Mouse (Mus musculus) limb, embryonic 10.5 days (tissue): ENCODE data around the gene Zfp575. TPM values are rescaled to one million over a fixed set of nuclear protein-coding genes. Genes with fewer than 3 reads are reported as not detected.

ENCODE experiments used
- DNase-seq: peaks from one replicate; pipeline ENCODE4 v3.0.0-alpha.2; 2017; ENCODE audit warnings: low spot score
- H3K27ac ChIP-seq: fragments of 300-500 bp; sonication (generic); 2 replicates; pipeline ENCODE4 v1.5.1; 2016; ENCODE audit warnings: mild to moderate bottlenecking
- H3K27me3 ChIP-seq: fragments of 300-500 bp; sonication (generic); 2 replicates; pipeline ENCODE4 v1.6.1; 2016; ENCODE audit warnings: low read depth, mild to moderate bottlenecking; ENCODE audit not compliant: poor library complexity, severe bottlenecking
- H3K36me3 ChIP-seq: fragments of 300-500 bp; sonication (generic); 2 replicates; pipeline ENCODE4 v1.6.1; 2016; ENCODE audit warnings: mild to moderate bottlenecking, moderate library complexity
- H3K4me1 ChIP-seq: fragments of 300-500 bp; sonication (generic); 2 replicates; pipeline ENCODE4 v1.6.1; 2016
- H3K4me3 ChIP-seq: fragments of 300-500 bp; sonication (generic); 2 replicates; pipeline ENCODE4 v1.5.1; 2016; ENCODE audit warnings: mild to moderate bottlenecking, moderate library complexity
- H3K9me3 ChIP-seq: fragments of 300-500 bp; sonication (generic); replicated peaks from 2 replicates; pipeline ENCODE4 v1.6.1; 2016; ENCODE audit warnings: mild to moderate bottlenecking
- WGBS: fragments of 180-500 bp; shearing (Covaris S2); methylation state at CpG from one replicate; pipeline ENCODE4 v1.1.7; 2016; 5-methylcytosine and 5-hydroxymethylcytosine counted together
- polyA plus RNA-seq: library from polyadenylated mRNA; unstranded; fragments of >200 nt; fragmentation: Nextera tagmentation; extraction: Ambion mirVana; gene quantifications from 2 replicates; pipeline ENCODE4 v1.2.1, GENCODE M21; 2016

Gene Zfp575
- polyA plus RNA-seq, 1 experiment from 2014 or later, result 2.6 TPM

- Histone ChIP-seq H3K27me3 (no peaks in the 10 kb centered on the region), H3K27ac (no peak overlapping the region), H3K4me3 (no peak overlapping the region), H3K4me1 (peaks cover 3% of the 10 kb centered on the region; the same call in 1 of the 2 replicates), H3K36me3 (peaks cover 77% of the 10 kb centered on the region), H3K9me3 (no peaks in the 10 kb centered on the region)
- DNase-seq, result no peak
- whole genome bisulfite sequencing, result 86% methylated on average over 4 of the region's 4 CpGs
These were observed 16.4 kb downstream of the Zfp575 start for GRCm38 (mm10) chr7:24571071-24571470.

- peaks cover 95% of the 10 kb centered on the region for H3K36me3 ChIP-seq
- WGBS, result 94% methylated on average over 4 of the region's 4 CpGs
- H3K9me3 ChIP-seq, result no peaks in the 10 kb centered on the region
- H3K27me3 ChIP-seq, result no peaks in the 10 kb centered on the region
- no peak for DNase-seq
- no peak overlapping the region for H3K4me3 ChIP-seq
- no peak overlapping the region for H3K27ac ChIP-seq
- H3K4me1 ChIP-seq, result peaks cover 2% of the 10 kb centered on the region; the same call in 1 of the 2 replicates
These were observed 18.9 kb downstream of the Zfp575 start for GRCm38 (mm10) chr7:24568512-24568911.

GRCm38 (mm10) chr7:24566206-24566605 lies 21.2 kb downstream of the Zfp575 start:
- no peak for DNase-seq
- no peaks in the 10 kb centered on the region for H3K9me3 ChIP-seq
- H3K27me3 ChIP-seq, result no peaks in the 10 kb centered on the region
- H3K4me1 ChIP-seq, result no peaks in the 10 kb centered on the region
- WGBS, result 93% methylated on average over 9 of the region's 9 CpGs
- peaks cover 95% of the 10 kb centered on the region for H3K36me3 ChIP-seq
- H3K27ac ChIP-seq, result no peak overlapping the region
- no peak overlapping the region for H3K4me3 ChIP-seq

- Histone ChIP-seq H3K27ac (no peak overlapping the region), H3K36me3 (peaks cover 95% of the 10 kb centered on the region), H3K4me1 (no peaks in the 10 kb centered on the region), H3K9me3 (no peaks in the 10 kb centered on the region), H3K4me3 (no peak overlapping the region), H3K27me3 (no peaks in the 10 kb centered on the region)
- DNase-seq, result no peak
- 93% methylated on average over 11 of the region's 11 CpGs for WGBS
These were observed 21.8 kb downstream of the Zfp575 start for GRCm38 (mm10) chr7:24565627-24566026.

GRCm38 (mm10) chr7:24564607-24565265 lies 22.7 kb downstream of the Zfp575 start:
- Histone ChIP-seq H3K27ac (no peak overlapping the region), H3K9me3 (no peaks in the 10 kb centered on the region), H3K27me3 (no peaks in the 10 kb centered on the region), H3K4me3 (no peak overlapping the region), H3K4me1 (no peaks in the 10 kb centered on the region), H3K36me3 (peaks cover 95% of the 10 kb centered on the region)
- 62% methylated on average over 6 of the region's 6 CpGs for WGBS
- DNase-seq, result peak; percentile 73

- Histone ChIP-seq H3K4me1 (no peaks in the 10 kb centered on the region), H3K27me3 (no peaks in the 10 kb centered on the region), H3K27ac (no peak overlapping the region), H3K9me3 (no peaks in the 10 kb centered on the region), H3K4me3 (no peak overlapping the region), H3K36me3 (peaks cover 97% of the 10 kb centered on the region)
- WGBS, result 91% methylated on average over 4 of the region's 4 CpGs
- no peak for DNase-seq
These were observed 23.6 kb downstream of the Zfp575 start for GRCm38 (mm10) chr7:24563837-24564206.

- 88% methylated on average over 8 of the region's 8 CpGs for WGBS
- no peak overlapping the region for H3K4me3 ChIP-seq
- H3K36me3 ChIP-seq, result peaks cover 97% of the 10 kb centered on the region
- no peaks in the 10 kb centered on the region for H3K4me1 ChIP-seq
- DNase-seq, result no peak
- H3K9me3 ChIP-seq, result no peaks in the 10 kb centered on the region
- H3K27ac ChIP-seq, result no peak overlapping the region
- no peaks in the 10 kb centered on the region for H3K27me3 ChIP-seq
These were observed 24.1 kb downstream of the Zfp575 start for GRCm38 (mm10) chr7:24563191-24563836.

GRCm38 (mm10) chr7:24561450-24561849 lies 26.0 kb downstream of the Zfp575 start:
- H3K27me3 ChIP-seq, result no peaks in the 10 kb centered on the region
- no peak overlapping the region for H3K27ac ChIP-seq

GRCm38 (mm10) chr7:24555786-24556185 lies 31.7 kb downstream of the Zfp575 start:
- Histone ChIP-seq H3K27me3 (no peaks in the 10 kb centered on the region), H3K27ac (no peak overlapping the region), H3K4me3 (no peak overlapping the region), H3K36me3 (peaks cover 94% of the 10 kb centered on the region), H3K4me1 (no peaks in the 10 kb centered on the region), H3K9me3 (no peaks in the 10 kb centered on the region)
- no peak for DNase-seq
- WGBS, result 95% methylated on average over 10 of the region's 10 CpGs

More at GRCm38 (mm10) chr7:24561450-24561849, 26.0 kb downstream of the Zfp575 start:
- DNase-seq, result no peak
- no peak overlapping the region for H3K4me3 ChIP-seq
- no peaks in the 10 kb centered on the region for H3K9me3 ChIP-seq
- WGBS, result 96% methylated on average over 4 of the region's 4 CpGs
- no peaks in the 10 kb centered on the region for H3K4me1 ChIP-seq
- H3K36me3 ChIP-seq, result peaks cover 92% of the 10 kb centered on the region

- H3K9me3 ChIP-seq, result no peaks in the 10 kb centered on the region
- H3K36me3 ChIP-seq, result peaks cover 91% of the 10 kb centered on the region
- 90% methylated on average over 12 of the region's 12 CpGs for WGBS
These were observed 35.3 kb downstream of the Zfp575 start for GRCm38 (mm10) chr7:24551985-24552759.

GRCm38 (mm10) chr7:24547534-24548036 lies 39.9 kb downstream of the Zfp575 start:
- peak overlapping the region; percentile 71 for H3K4me3 ChIP-seq
- WGBS, result 38% methylated on average over 13 of the region's 13 CpGs
- DNase-seq, result no peak
- H3K4me1 ChIP-seq, result peaks cover 18% of the 10 kb centered on the region
- H3K9me3 ChIP-seq, result no peaks in the 10 kb centered on the region
- H3K36me3 ChIP-seq, result peaks cover 49% of the 10 kb centered on the region
- H3K27me3 ChIP-seq, result no peaks in the 10 kb centered on the region
- peak overlapping the region; percentile 86 for H3K27ac ChIP-seq

More at GRCm38 (mm10) chr7:24551985-24552759, 35.3 kb downstream of the Zfp575 start:
- DNase-seq, result no peak
- Histone ChIP-seq H3K27ac (no peak overlapping the region), H3K4me3 (no peak overlapping the region), H3K4me1 (peaks cover 8% of the 10 kb centered on the region), H3K27me3 (no peaks in the 10 kb centered on the region)

GRCm38 (mm10) chr7:24546634-24547389 lies 40.6 kb downstream of the Zfp575 start:
- peak; percentile 100 for DNase-seq
- Histone ChIP-seq H3K36me3 (peaks cover 41% of the 10 kb centered on the region), H3K4me3 (peak overlapping the region; percentile 71), H3K27me3 (no peaks in the 10 kb centered on the region), H3K9me3 (no peaks in the 10 kb centered on the region), H3K27ac (peak overlapping the region; percentile 86), H3K4me1 (peaks cover 18% of the 10 kb centered on the region)
- WGBS, result under 1% methylated on average over 57 of the region's 57 CpGs
